Mouse (Mus musculus) brain, embryonic 14.5 days (tissue): ENCODE measurements at regions not wholly inside any gene's neighbourhood (a gene's known extent, or its start where the extent isn't known, plus 50 kb on each side); places are given as distances from the start of the nearest gene placed in this dataset.

Experiments used
- CTCF ChIP-seq: fragments of 200-500 bp; IDR thresholded peaks from 2 replicates; pipeline ENCODE4 v1.5.1; 2012; ENCODE audit warnings: inconsistent platforms, mild to moderate bottlenecking, moderate library complexity, borderline replicate concordance; ENCODE audit not compliant: insufficient read depth, insufficient read length; ENCODE audit errors: extremely low read depth
- POLR2A ChIP-seq: fragments of 200-500 bp; IDR thresholded peaks from 2 replicates; pipeline ENCODE4 v1.6.1; 2012; ENCODE audit warnings: mild to moderate bottlenecking, inconsistent platforms, borderline replicate concordance; ENCODE audit not compliant: poor library complexity, insufficient read depth, insufficient read length, severe bottlenecking; ENCODE audit errors: extremely low read depth

GRCm38 (mm10) chr5:119613413-119613812 is 57.1 kb upstream of the Tbx3 start:
- TF ChIP-seq CTCF, result no peak
- TF ChIP-seq POLR2A, result no peak
